Mouse (Mus musculus) cerebellum, adult 2 months (tissue): ENCODE measurements around the gene Tgds.

Source experiments
- CTCF ChIP-seq: fragments of 200-500 bp; IDR thresholded peaks from 2 replicates; pipeline ENCODE4 v1.5.1; 2011; ENCODE audit warnings: low read depth, mild to moderate bottlenecking, control low read depth, low read length, moderate library complexity, borderline replicate concordance; ENCODE audit not compliant: insufficient read depth
- POLR2A ChIP-seq: fragments of 200-500 bp; IDR thresholded peaks from 2 replicates; pipeline ENCODE4 v1.6.1; 2011; ENCODE audit warnings: low read length, control low read depth, borderline replicate concordance; ENCODE audit not compliant: insufficient read depth

DNA sequence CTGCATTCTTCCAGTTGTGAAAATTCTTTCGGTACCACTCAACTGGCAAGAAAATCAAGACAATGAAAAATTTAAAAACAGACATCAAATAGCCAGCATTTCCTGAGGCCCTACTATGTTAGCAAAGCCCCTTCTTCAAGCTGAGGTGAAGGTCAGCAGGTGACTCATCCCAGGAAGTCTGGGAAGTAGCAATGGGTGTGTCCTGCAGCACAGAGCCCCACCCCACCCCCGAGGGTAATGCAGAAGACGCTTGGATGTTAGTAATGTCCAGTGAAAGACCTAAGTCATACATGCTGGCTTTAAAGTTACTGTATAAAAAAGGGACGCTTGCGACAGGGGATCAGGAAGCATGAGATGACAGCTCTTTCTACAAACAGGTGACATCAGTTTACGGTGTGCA lies 19.4 kb downstream of the Tgds start:
- TF ChIP-seq POLR2A (no peak), CTCF (no peak)
